Mouse (Mus musculus): ENCODE data around the gene Apln. TPM values are rescaled to one million over a fixed set of nuclear protein-coding genes. Genes with fewer than 3 reads are reported as not detected.
A peak's percentile ranks its signal among the peaks of the same experiment; 100 is the strongest.

Gene Apln
- 0.74 and 0.79 TPM in 2 replicates for polyA plus RNA-seq (2012; rRNA removed)

GRCm38 (mm10) chrX:48034144-48035113, at the start of gene Apln:
TSS of gene Apln (minus strand) at chrX:48034853.
- H3K27ac ChIP-seq (ENCODE audit: insufficient read depth, low read depth, low read length), result no peak within 1 kb of the TSS
- peak within 1 kb of the TSS; percentile 59 for H3K4me3 ChIP-seq (ENCODE audit: low read depth, low read length)
- TF ChIP-seq CTCF (IDR thresholded peaks at IDR 0.05; ENCODE audit: extremely low read depth, insufficient read length, insufficient replicate concordance, low read depth, low read length) (no peak), POLR2A (IDR thresholded peaks at IDR 0.05; ENCODE audit: low read depth, low read length) (no peak)
- no peaks in the 10 kb centered on the region; the same call in 1 of the 2 replicates for H3K27me3 ChIP-seq (ENCODE audit: control insufficient read depth, insufficient read depth, low read length)
- no peaks in the 10 kb centered on the region for H3K36me3 ChIP-seq (ENCODE audit: control insufficient read depth, insufficient read depth, low read length)
- 18% methylated on average over 65 of the region's 73 CpGs for WGBS
- no peaks in the 10 kb centered on the region; the same call in 1 of the 2 replicates for H3K4me1 ChIP-seq (ENCODE audit: control insufficient read depth, insufficient read depth, insufficient read length, low read length)

GRCm38 (mm10) chrX:48082364-48082763, 47.7 kb upstream of the Apln start:
- WGBS, result 48% methylated on average over 5 of the region's 5 CpGs
- TF ChIP-seq CTCF (IDR thresholded peaks at IDR 0.05; ENCODE audit: extremely low read depth, insufficient read length, insufficient replicate concordance, low read depth, low read length) (no peak), POLR2A (IDR thresholded peaks at IDR 0.05; ENCODE audit: low read depth, low read length) (no peak)
- Histone ChIP-seq H3K27me3 (ENCODE audit: control insufficient read depth, insufficient read depth, low read length) (no peaks in the 10 kb centered on the region), H3K36me3 (ENCODE audit: control insufficient read depth, insufficient read depth, low read length) (no peaks in the 10 kb centered on the region), H3K4me1 (ENCODE audit: control insufficient read depth, insufficient read depth, insufficient read length, low read length) (no peaks in the 10 kb centered on the region), H3K27ac (ENCODE audit: insufficient read depth, low read depth, low read length) (no peak overlapping the region), H3K4me3 (ENCODE audit: low read depth, low read length) (no peak overlapping the region)

- Histone ChIP-seq H3K4me3 (ENCODE audit: low read depth, low read length) (no peak overlapping the region), H3K27me3 (ENCODE audit: control insufficient read depth, insufficient read depth, low read length) (no peaks in the 10 kb centered on the region), H3K4me1 (ENCODE audit: control insufficient read depth, insufficient read depth, insufficient read length, low read length) (0 out of 2 replicates have a peak, but pooled peaks cover 3% of the 10 kb centered on the region), H3K27ac (ENCODE audit: insufficient read depth, low read depth, low read length) (no peak overlapping the region), H3K36me3 (ENCODE audit: control insufficient read depth, insufficient read depth, low read length) (no peaks in the 10 kb centered on the region)
- TF ChIP-seq POLR2A (IDR thresholded peaks at IDR 0.05; ENCODE audit: low read depth, low read length) (no peak), CTCF (IDR thresholded peaks at IDR 0.05; ENCODE audit: extremely low read depth, insufficient read length, insufficient replicate concordance, low read depth, low read length) (no peak)
- 86% methylated on average over 4 of the region's 4 CpGs for WGBS
Measured at GRCm38 (mm10) chrX:48076806-48077425, 42.3 kb upstream of the Apln start.

GRCm38 (mm10) chrX:48074691-48075090, 40.0 kb upstream of the Apln start:
- H3K27me3 ChIP-seq (ENCODE audit: control insufficient read depth, insufficient read depth, low read length), result no peaks in the 10 kb centered on the region
- WGBS, result 50% methylated on average over 3 of the region's 3 CpGs
- TF ChIP-seq POLR2A (IDR thresholded peaks at IDR 0.05; ENCODE audit: low read depth, low read length) (no peak), CTCF (IDR thresholded peaks at IDR 0.05; ENCODE audit: extremely low read depth, insufficient read length, insufficient replicate concordance, low read depth, low read length) (no peak)

GRCm38 (mm10) chrX:48072401-48072800, 37.7 kb upstream of the Apln start:
- H3K4me1 ChIP-seq (ENCODE audit: control insufficient read depth, insufficient read depth, insufficient read length, low read length), result 0 out of 2 replicates have a peak, but pooled peaks cover 3% of the 10 kb centered on the region
- no peaks in the 10 kb centered on the region for H3K27me3 ChIP-seq (ENCODE audit: control insufficient read depth, insufficient read depth, low read length)
- TF ChIP-seq POLR2A (IDR thresholded peaks at IDR 0.05; ENCODE audit: low read depth, low read length) (no peak), CTCF (IDR thresholded peaks at IDR 0.05; ENCODE audit: extremely low read depth, insufficient read length, insufficient replicate concordance, low read depth, low read length) (no peak)
- WGBS, result 75% methylated on average over 5 of the region's 5 CpGs
- no peak overlapping the region for H3K4me3 ChIP-seq (ENCODE audit: low read depth, low read length)
- H3K27ac ChIP-seq (ENCODE audit: insufficient read depth, low read depth, low read length), result no peak overlapping the region
- no peaks in the 10 kb centered on the region for H3K36me3 ChIP-seq (ENCODE audit: control insufficient read depth, insufficient read depth, low read length)

More at GRCm38 (mm10) chrX:48074691-48075090, 40.0 kb upstream of the Apln start:
- no peak overlapping the region for H3K4me3 ChIP-seq (ENCODE audit: low read depth, low read length)
- no peak overlapping the region for H3K27ac ChIP-seq (ENCODE audit: insufficient read depth, low read depth, low read length)
- no peaks in the 10 kb centered on the region for H3K36me3 ChIP-seq (ENCODE audit: control insufficient read depth, insufficient read depth, low read length)
- 0 out of 2 replicates have a peak, but pooled peaks cover 3% of the 10 kb centered on the region for H3K4me1 ChIP-seq (ENCODE audit: control insufficient read depth, insufficient read depth, insufficient read length, low read length)

- Histone ChIP-seq H3K4me1 (ENCODE audit: control insufficient read depth, insufficient read depth, insufficient read length, low read length) (0 out of 2 replicates have a peak, but pooled peaks cover 3% of the 10 kb centered on the region), H3K27me3 (ENCODE audit: control insufficient read depth, insufficient read depth, low read length) (no peaks in the 10 kb centered on the region), H3K4me3 (ENCODE audit: low read depth, low read length) (no peak overlapping the region), H3K27ac (ENCODE audit: insufficient read depth, low read depth, low read length) (no peak overlapping the region), H3K36me3 (ENCODE audit: control insufficient read depth, insufficient read depth, low read length) (no peaks in the 10 kb centered on the region)
- 69% methylated on average over 3 of the region's 3 CpGs for WGBS
- TF ChIP-seq CTCF (IDR thresholded peaks at IDR 0.05; ENCODE audit: extremely low read depth, insufficient read length, insufficient replicate concordance, low read depth, low read length) (no peak), POLR2A (IDR thresholded peaks at IDR 0.05; ENCODE audit: low read depth, low read length) (no peak)
Measured at GRCm38 (mm10) chrX:48071961-48072360, 37.3 kb upstream of the Apln start.

- Histone ChIP-seq H3K27me3 (ENCODE audit: control insufficient read depth, insufficient read depth, low read length) (no peaks in the 10 kb centered on the region), H3K36me3 (ENCODE audit: control insufficient read depth, insufficient read depth, low read length) (no peaks in the 10 kb centered on the region), H3K4me3 (ENCODE audit: low read depth, low read length) (no peak overlapping the region), H3K27ac (ENCODE audit: insufficient read depth, low read depth, low read length) (no peak overlapping the region), H3K4me1 (ENCODE audit: control insufficient read depth, insufficient read depth, insufficient read length, low read length) (no peaks in the 10 kb centered on the region)
- TF ChIP-seq CTCF (IDR thresholded peaks at IDR 0.05; ENCODE audit: extremely low read depth, insufficient read length, insufficient replicate concordance, low read depth, low read length) (no peak), POLR2A (IDR thresholded peaks at IDR 0.05; ENCODE audit: low read depth, low read length) (no peak)
- WGBS, result 82% methylated on average over 3 of the region's 3 CpGs
Measured at GRCm38 (mm10) chrX:48066891-48067290, 32.2 kb upstream of the Apln start.
